Mouse (Mus musculus): Measurements from ENCODE around the gene Enpp3. TPM values are rescaled to one million over a fixed set of nuclear protein-coding genes. Genes with fewer than 3 reads are reported as not detected.

Gene Enpp3
- polyA plus RNA-seq, 1 experiment from 2014 or later: 3.4 TPM

DNA sequence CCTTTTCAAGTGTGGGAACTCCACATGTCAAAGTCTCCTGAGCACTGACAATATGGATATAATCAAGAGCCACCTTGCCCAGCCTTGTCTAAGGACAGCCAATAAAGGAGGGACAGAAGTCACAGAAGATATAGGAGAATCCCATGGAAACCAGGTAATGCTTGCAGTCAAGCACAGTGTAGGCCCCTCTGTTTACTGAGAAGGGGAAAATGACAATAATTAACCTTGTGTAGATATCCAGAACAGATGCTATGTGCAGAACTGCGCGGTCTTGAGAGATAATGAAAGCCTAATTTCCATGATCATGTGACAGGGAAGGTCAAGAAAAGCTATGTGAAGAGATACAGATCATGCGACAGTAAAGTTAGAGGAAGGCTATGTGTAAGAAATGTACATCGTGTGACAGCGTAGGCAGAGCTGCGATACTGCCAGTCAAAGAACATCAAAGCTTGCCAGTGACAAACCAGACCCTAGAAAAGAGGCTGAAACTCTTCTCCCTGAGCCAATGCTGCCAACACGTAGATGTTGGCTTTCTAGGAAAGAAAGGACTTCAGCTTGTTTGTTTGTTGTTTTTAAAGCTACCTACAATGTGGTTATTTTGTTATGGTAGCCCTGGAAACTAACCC, 17.1 kb downstream of the Enpp3 start:
- no peaks in the 10 kb centered on the region for H3K36me3 ChIP-seq (ENCODE audit: control insufficient read depth, insufficient read depth, low read length)
- 76% methylated on average over 7 of the region's 7 CpGs for WGBS
- ATAC-seq (ENCODE audit: low FRiP score, low TSS enrichment): no peak

DNA sequence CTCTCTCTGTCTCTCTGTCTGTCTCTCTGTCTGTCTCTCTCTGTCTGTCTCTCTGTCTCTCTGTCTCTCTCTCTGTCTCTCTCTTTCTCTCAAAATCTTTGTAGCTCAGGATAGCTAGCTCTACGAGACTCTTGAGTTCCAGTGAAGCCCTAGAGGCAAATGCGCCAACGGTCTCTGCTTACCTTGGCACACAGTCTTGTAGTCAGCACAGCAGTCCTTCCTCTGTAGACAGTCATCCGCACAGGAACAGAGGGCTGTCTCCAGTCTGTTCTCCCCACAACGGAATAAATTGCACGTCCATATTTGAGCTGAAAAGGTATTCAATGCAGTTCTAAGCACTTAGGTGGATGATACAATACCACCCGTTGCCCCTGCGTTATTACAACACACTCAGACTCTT, 18.0 kb downstream of the Enpp3 start:
- DNase-seq (ENCODE audit: low spot score) (no peak), ATAC-seq (ENCODE audit: low FRiP score, low TSS enrichment) (no peak)
- Histone ChIP-seq H3K36me3 (ENCODE audit: control insufficient read depth, insufficient read depth, low read length) (no peaks in the 10 kb centered on the region), H3K4me3 (ENCODE audit: low read depth, low read length) (no peak overlapping the region), H3K9me3 (ENCODE audit: control insufficient read depth, low read length) (no peaks in the 10 kb centered on the region), H3K27me3 (ENCODE audit: control insufficient read depth, insufficient read depth, low read length) (no peaks in the 10 kb centered on the region), H3K27ac (replicated peaks) (no peak overlapping the region), H3K4me1 (replicated peaks; ENCODE audit: control insufficient read depth, insufficient read depth) (0 out of 2 replicates have a peak, but pooled peaks cover 2% of the 10 kb centered on the region), H3K4me2 (replicated peaks; ENCODE audit: low read depth) (no peak overlapping the region), H3K9ac (ENCODE audit: low read length) (no peak overlapping the region)
- no peak for TF ChIP-seq CTCF (IDR thresholded peaks at IDR 0.05; ENCODE audit: low read depth)
- TF ChIP-seq EP300 (optimal IDR thresholded peaks at IDR 0.05): no peak
- 88% methylated on average over 8 of the region's 8 CpGs for WGBS

More for the DNA sequence above, 17.1 kb downstream of the Enpp3 start:
- no peak for DNase-seq (ENCODE audit: low spot score)
- no peaks in the 10 kb centered on the region for H3K27me3 ChIP-seq (ENCODE audit: control insufficient read depth, insufficient read depth, low read length)
- no peak for TF ChIP-seq EP300 (optimal IDR thresholded peaks at IDR 0.05)
- no peak for TF ChIP-seq CTCF (IDR thresholded peaks at IDR 0.05; ENCODE audit: low read depth)
- H3K4me3 ChIP-seq (ENCODE audit: low read depth, low read length): no peak overlapping the region
- 0 out of 2 replicates have a peak, but pooled peaks cover 2% of the 10 kb centered on the region for H3K4me1 ChIP-seq (replicated peaks; ENCODE audit: control insufficient read depth, insufficient read depth)
- no peak overlapping the region for H3K27ac ChIP-seq (replicated peaks)
- no peak overlapping the region for H3K9ac ChIP-seq (ENCODE audit: low read length)
- no peak overlapping the region for H3K4me2 ChIP-seq (replicated peaks; ENCODE audit: low read depth)
- H3K9me3 ChIP-seq (ENCODE audit: control insufficient read depth, low read length): no peaks in the 10 kb centered on the region

DNA sequence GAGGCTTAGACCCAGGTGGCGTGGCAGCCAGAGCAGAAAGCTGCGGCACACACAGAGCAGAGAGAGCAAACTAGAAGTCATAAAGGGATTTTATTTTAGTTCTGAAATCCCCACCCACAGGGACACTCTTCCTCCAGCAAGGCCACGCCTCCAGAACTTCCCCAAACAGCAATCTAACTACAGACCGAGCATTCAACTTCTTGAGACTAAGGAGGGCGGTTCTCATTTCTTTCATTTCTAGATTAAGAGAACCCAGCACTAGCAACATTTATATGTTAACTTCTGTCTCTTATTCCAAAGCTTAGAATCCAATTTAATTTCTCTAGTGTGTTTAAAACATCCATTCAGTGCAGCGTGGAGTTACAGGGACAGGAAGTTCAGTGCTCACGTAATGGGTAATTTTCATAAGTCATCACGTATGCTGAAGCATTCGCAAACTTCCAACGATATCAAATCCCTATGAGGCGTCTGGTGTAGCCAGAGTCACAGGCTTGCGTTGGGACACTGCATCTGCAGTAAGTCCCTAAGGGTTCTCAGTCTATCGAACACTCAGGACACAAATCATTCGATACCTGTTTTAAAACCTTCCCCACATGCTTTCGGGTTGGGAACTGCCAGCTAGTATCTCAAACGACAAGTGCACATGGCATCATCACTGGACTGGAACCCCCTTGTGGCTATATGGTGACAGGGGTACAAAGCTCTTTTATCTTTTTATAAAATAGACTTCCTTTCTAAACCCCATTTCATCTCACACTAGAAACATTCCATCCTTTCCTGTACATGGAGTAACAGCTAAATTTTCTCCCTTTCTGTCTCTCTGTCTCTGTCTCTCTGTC, 18.7 kb downstream of the Enpp3 start:
- peak overlapping the region; percentile 15; the same call in 1 of the 2 replicates for H3K4me2 ChIP-seq (replicated peaks; ENCODE audit: low read depth)
- H3K9ac ChIP-seq (ENCODE audit: low read length): no peak overlapping the region
- 51% methylated on average over 16 of the region's 16 CpGs for WGBS
- no peaks in the 10 kb centered on the region for H3K36me3 ChIP-seq (ENCODE audit: control insufficient read depth, insufficient read depth, low read length)
- no peaks in the 10 kb centered on the region for H3K9me3 ChIP-seq (ENCODE audit: control insufficient read depth, low read length)
- no peak for ATAC-seq (ENCODE audit: low FRiP score, low TSS enrichment)
- no peak for DNase-seq (ENCODE audit: low spot score)
- H3K4me1 ChIP-seq (replicated peaks; ENCODE audit: control insufficient read depth, insufficient read depth): 0 out of 2 replicates have a peak, but pooled peaks cover 2% of the 10 kb centered on the region
- H3K27me3 ChIP-seq (ENCODE audit: control insufficient read depth, insufficient read depth, low read length): no peaks in the 10 kb centered on the region
- TF ChIP-seq CTCF (IDR thresholded peaks at IDR 0.05; ENCODE audit: low read depth) (no peak), EP300 (optimal IDR thresholded peaks at IDR 0.05) (no peak)
- no peak overlapping the region for H3K4me3 ChIP-seq (ENCODE audit: low read depth, low read length)
- 0 out of 2 replicates have a peak overlapping the region, but pooled peaks have one; percentile 53 for H3K27ac ChIP-seq (replicated peaks)

DNA sequence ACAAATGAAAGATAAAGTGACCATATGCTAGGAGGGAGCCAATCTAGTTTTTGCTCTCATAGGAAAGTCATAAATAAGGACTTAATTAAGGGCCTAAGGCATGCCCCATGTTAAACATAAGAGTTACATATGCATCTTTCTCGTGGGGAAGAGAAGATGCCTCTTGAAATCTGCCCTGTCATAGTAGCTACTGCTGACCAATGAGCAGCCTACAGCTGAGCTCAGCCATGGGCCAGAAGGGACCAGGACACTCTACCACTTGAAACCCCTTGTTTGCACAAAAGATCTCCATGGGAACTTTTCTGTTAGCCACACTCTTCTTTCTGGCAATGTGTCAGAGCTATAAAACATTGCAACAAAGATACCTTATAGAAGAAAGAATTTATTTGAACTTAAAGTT, 19.4 kb downstream of the Enpp3 start:
- no peak for DNase-seq (ENCODE audit: low spot score)
- Histone ChIP-seq H3K27ac (replicated peaks) (peak overlapping the region; percentile 53; the same call in 1 of the 2 replicates), H3K27me3 (ENCODE audit: control insufficient read depth, insufficient read depth, low read length) (no peaks in the 10 kb centered on the region), H3K36me3 (ENCODE audit: control insufficient read depth, insufficient read depth, low read length) (no peaks in the 10 kb centered on the region), H3K4me1 (replicated peaks; ENCODE audit: control insufficient read depth, insufficient read depth) (0 out of 2 replicates have a peak, but pooled peaks cover 2% of the 10 kb centered on the region), H3K9ac (ENCODE audit: low read length) (no peak overlapping the region), H3K4me3 (ENCODE audit: low read depth, low read length) (no peak overlapping the region), H3K9me3 (ENCODE audit: control insufficient read depth, low read length) (no peaks in the 10 kb centered on the region), H3K4me2 (replicated peaks; ENCODE audit: low read depth) (no peak overlapping the region)
- ATAC-seq (ENCODE audit: low FRiP score, low TSS enrichment): no peak
- 31% methylated on average over 1 of the region's 1 CpGs for WGBS
- no peak for TF ChIP-seq CTCF (IDR thresholded peaks at IDR 0.05; ENCODE audit: low read depth)
- TF ChIP-seq EP300 (optimal IDR thresholded peaks at IDR 0.05): no peak

DNA sequence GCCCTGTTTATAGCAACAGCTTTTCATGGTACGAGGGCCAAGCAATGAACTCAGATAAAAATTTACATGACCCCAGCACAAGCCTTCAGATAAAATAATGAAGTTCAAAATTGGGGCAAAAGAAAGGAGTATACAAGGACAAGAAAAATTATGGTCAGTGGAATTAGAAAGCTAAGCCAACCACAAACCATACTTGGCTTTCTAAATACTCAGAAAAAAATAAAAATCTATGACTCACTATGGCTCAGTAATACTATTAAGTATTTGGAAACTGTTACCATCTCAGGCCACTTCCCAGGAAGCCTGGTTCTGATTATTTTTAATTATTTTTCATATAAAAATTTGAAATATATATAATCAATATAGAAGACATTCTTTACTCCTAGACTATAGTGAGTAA, 19.8 kb downstream of the Enpp3 start:
- Histone ChIP-seq H3K36me3 (ENCODE audit: control insufficient read depth, insufficient read depth, low read length) (no peaks in the 10 kb centered on the region), H3K27me3 (ENCODE audit: control insufficient read depth, insufficient read depth, low read length) (no peaks in the 10 kb centered on the region), H3K27ac (replicated peaks) (no peak overlapping the region), H3K4me2 (replicated peaks; ENCODE audit: low read depth) (no peak overlapping the region), H3K4me1 (replicated peaks; ENCODE audit: control insufficient read depth, insufficient read depth) (0 out of 2 replicates have a peak, but pooled peaks cover 2% of the 10 kb centered on the region), H3K9ac (ENCODE audit: low read length) (no peak overlapping the region), H3K9me3 (ENCODE audit: control insufficient read depth, low read length) (no peaks in the 10 kb centered on the region), H3K4me3 (ENCODE audit: low read depth, low read length) (no peak overlapping the region)
- peak; percentile 50; the same call in 1 of the 2 replicates for ATAC-seq (ENCODE audit: low FRiP score, low TSS enrichment)
- TF ChIP-seq EP300 (optimal IDR thresholded peaks at IDR 0.05): no peak
- no peak for TF ChIP-seq CTCF (IDR thresholded peaks at IDR 0.05; ENCODE audit: low read depth)
- no peak for DNase-seq (ENCODE audit: low spot score)
- 51% methylated on average over 1 of the region's 1 CpGs for WGBS
